Mouse (Mus musculus) gastrocnemius, adult 8-10 months (tissue): ENCODE results near the gene Grk1. TPM values are rescaled to one million over a fixed set of nuclear protein-coding genes. Genes with fewer than 3 reads are reported as not detected.

Experiments
- DNase-seq, 2 experiments: peaks; one replicate each; pipeline ENCODE4 v3.0.0; 2022; ENCODE audit warnings: low spot score in 2 of 2
- total RNA-seq, 4 experiments: library from RNA; stranded (reverse); gene quantifications; 2 replicates each; pipeline ENCODE4 v1.2.4; 2022

The Grk1 gene
- total RNA-seq, 4 experiments from 2014 or later, result not detected

DNA sequence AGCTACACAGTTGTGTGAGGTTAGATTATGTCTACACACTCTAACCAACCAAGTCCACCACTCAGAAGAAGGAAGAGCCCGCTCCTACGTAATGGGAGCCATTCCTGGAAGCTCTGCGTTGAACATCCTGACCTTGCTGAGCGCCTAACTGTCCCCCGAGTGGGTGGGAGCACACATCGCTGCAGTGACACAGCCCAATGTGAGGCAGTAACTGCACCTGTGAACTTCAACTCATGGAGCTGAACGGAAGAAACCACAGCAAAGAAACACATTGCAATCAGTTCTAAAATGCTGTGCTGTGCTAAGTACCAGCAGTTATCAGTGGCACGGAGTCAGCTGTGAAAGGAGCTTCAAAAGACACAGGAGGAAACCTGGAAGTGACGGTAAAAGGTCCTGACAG is 23.3 kb downstream of the Grk1 start:
- no peak for DNase-seq

DNA sequence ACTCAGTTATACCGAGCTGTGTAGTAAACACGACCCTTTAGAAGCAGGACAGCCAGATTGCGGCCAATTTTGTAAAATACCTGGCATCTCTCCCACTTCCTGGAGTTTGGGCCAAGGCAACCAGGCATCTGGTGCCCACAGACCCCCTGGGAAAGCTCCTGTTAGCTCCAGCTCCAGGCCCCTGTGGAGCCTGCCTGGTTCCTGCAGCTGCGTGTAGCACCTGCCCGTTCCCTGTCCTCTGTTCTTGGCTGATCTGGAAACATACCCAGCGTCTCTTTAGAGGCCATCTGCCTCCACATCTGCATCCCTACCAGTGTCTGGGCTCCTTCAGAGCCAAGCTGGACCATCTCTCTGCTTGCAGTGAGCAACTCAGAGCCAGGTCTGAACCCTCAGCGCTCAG is 25.5 kb downstream of the Grk1 start:
- DNase-seq, result no peak

DNA sequence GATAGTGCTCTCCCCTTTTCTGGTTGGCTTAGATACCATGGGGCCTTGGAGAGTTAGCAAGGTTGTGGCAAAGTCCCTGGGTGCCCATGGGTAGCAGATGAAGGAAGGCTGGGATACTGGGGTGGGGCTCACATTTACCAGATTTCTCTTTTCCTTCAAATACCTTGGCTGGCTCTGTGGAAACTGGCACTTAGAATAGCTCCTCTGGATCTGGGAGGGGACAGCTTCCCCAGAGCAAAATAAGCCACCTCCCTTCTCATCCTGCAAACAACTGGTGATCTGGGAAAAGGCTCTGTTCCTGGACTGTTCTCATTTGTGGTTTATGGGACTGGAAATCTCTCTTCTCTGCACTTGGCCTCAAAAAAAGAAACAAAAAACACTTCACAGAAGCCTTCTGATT is 26.0 kb downstream of the Grk1 start:
- DNase-seq, result no peak

DNA sequence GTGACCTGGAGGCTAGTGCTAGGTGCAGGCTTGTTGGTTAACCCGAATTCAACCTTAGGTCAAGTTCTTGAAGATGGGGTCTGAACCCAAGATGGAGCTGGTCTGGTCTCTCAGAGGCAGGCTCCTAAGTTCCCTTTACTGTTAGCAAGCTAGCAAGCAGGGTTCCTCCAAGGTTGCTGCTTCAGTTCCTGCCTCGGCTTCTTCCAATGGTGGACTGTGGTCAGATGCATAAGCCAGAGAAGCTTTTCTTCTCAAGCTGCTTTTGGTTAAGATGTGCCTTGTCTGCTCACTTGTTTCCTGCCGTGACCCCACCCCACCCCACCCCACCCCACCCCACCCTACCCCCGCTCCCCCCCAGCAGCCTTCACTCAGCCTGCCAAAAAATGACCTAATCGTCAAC is 28.2 kb downstream of the Grk1 start:
- DNase-seq, result no peak

DNA sequence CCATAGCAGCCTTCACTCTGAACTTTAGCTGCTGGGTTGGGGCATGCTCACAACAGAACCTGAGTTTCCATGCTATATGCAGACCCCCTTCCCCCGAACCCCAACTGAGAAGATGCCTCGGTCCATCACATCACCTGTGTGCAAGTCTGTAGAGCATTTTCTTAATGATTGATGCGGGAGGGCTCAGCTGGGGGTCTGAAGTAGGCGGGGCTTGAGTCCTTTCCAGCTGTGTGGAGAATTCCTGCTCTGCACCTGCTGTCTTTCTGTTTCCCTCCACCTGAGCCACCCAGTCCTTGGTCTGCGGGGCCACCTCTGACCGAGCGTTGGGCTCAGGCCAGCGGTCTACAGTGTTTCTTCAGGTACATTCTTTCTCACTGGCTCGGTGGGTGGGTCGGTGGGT is 30.0 kb downstream of the Grk1 start, which contains the start of gene Tmem255b:
Tmem255b (plus strand) TSS at position 301 of the 400 bp plus-strand sequence.
- DNase-seq, result no peak

DNA sequence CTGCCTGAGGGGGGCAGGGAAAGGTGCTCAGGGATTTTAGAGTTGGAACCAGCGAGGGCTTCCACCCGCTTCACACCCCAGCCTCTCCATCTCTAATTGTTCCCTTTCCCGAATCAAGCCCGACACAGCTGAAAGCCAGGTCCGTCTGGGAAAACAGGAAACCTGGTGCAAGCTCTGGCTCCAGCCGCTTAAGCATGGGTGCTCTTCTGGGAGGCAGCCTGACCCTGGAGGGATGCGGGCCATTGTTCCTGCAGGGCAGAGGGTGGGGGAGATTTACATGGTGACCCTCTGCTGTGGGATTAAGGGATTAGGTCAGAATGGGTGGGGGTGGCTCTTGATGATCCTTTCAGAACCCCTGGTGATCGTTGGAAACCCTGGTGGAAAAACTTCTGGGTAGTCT is 31.2 kb downstream of the Grk1 start:
- DNase-seq, result no peak

DNA sequence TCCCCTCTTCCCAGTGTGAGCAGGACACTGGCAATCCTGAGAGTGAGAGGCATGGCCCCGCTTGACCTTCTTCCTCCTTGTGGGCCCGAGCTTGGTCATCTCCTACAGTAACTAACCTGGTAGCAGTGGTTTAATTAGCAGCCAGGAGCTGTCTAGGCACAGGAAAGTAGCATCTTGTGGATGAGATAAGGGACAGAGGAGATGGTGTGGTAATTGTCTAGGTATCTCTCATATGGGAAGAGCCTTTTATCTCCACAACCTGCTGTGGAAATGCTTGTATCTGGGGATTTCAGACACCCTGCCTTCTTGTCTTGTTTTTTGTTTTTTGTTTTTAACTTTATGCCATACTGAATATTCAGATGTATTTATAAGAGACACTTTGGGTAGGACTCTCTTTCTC is 32.6 kb downstream of the Grk1 start:
- no peak for DNase-seq

DNA sequence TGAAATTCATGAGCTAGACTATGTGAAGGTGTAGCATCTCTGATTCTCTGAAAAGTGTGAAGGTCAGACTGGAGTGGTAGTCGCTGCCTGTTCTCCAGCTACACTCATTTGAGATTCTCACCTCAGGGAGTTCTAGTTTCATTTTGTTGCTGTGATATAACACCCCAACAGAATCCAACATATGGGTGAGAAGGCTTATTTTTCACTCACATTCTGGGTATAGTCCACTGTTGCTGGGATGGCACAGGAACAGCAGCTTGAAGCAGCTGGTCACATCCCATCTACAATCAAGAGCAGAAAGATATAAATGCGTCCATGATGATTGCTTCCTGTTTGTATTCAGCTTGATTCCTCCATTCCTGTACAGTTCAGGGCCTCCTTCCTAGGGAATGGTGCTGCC is 37.3 kb downstream of the Grk1 start:
- DNase-seq, result no peak

DNA sequence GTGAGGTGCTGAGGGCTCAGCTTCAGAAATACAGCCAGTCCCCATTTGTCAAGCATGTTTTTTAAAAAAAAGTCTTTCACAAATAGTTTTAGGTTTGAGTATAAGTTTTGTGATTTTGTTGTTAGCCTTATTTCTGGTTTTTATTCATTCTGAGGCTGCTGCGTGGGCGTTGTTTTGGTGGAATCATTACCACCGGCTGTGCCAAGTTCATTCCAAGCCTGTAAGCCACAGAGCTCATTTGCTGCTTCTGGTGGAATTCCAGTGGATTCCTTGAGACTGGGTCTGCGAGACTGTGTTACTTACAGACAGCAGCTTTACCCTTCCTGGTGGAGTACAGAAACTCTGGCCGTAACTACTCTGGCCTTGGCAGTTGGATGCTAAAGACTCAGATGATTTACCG is 41.6 kb downstream of the Grk1 start:
- no peak for DNase-seq

DNA sequence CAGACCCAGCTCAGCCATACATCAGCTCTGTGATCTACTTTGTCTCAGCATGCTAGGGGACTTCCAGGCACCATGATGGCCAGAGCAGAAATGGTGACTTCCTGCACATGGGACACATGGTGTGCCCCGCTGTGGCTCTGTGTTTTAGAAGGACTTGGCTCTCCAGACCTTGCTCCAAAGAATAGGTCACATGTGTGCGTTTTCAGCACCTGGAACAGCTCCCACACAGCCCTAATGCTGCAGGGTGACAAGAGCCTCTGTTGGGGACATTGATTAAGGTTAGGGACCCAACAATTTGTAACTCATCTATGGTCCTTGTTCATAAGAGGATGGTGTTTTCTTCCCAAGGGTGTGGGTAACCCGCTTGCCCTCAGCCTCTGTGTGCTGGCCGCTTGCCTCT is 43.3 kb downstream of the Grk1 start:
- no peak for DNase-seq

DNA sequence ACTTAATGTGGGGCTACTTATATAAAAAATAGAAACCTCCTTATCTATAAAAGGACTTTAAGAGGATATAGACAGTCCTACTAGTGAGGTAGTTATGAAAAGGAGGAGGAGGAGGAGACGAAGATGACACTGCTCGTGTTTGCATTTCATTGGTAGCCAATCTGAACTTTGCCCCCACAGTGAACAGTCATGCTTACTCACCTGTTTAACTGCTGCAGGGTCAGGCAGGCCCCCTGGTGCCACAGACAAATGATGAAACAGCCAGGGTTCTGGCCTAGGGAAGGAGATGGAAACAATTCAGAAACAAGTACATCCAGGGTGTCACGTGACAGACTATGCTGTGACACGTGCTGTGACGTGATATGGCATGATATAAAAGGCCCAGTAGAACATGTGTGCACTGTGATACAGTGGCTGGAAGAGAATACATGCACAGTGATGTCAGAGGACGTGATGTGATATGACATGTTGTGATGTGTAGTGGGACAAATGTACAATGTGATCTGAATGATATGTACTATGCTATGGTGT is 46.9 kb downstream of the Grk1 start:
- no peak for DNase-seq

DNA sequence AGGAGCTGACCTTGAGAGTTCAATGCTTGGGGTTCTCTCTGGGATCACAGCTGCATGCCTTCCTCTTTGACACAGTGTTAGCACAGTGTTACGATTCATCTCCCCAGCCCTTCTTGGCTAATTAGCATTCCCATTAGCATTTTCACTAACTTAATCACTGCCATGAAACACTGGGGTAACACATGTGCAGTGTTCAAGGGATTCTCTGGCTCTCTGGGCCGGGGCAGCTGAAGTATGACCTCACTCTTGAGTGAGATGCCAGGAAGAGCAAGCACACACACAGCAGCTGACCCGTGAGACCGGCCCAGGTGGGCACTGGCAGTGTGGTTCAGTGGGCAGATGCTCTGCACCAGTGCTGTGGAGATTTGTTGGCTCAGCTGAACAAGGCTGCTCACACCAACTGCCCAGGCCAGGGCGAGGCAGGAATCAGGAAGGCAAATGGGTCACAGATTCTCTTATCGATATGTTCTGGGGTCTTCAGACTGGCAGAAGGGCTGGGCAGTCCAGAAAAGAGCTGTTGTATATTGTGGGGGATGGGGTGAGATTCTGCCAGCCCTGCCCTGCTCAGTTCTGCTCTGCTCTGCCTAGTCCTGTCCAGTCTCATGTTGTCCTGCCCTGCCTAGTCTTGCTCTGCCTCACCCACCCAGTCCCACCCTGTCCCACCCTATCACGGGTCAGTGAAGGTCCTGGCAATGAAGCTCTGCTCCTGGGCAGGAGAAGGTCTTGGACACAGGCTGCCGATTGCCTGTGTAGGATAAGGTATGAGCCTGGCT is 49.6 kb downstream of the Grk1 start:
- no peak for DNase-seq

DNA sequence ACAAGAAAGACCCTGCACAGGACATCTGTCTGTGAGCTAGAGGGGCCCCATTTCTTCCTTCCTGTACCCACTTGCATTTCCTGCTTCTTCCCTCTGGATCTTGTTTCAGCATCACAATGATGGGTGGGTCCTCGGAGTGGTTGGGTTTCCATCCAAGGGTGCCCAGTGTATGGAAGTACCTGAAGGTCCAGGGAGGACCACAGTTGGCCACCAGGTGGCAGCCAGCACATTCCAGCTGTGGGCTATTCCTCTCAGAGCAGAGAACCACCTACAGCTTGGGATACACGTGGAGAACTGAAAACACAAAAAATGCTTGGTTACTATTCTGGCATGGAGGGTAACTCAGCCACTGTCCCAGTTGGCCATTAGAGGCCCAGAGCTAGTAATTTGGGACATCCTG is 50.4 kb downstream of the Grk1 start:
- peak; percentile 52 to 53 for DNase-seq

DNA sequence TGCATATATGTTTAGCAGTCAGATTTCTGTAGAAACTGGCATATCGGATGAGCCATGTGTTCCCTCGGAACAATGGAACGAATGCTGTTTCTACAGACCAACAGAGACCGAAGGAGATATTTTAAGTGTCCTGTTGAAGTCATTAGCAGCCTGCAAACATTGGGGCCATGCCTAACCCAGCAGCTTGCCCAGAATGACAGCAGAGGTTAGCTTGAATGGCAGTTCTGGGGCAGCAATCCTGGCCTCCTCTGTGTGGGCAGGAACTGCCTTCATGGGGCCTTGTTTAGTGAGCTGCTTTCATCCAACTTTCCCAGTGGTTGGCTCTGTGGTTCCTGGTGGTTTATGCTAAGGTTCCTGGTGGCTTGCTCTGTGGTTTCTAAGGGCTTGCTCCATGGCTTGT is 54.5 kb downstream of the Grk1 start:
- DNase-seq, result no peak

DNA sequence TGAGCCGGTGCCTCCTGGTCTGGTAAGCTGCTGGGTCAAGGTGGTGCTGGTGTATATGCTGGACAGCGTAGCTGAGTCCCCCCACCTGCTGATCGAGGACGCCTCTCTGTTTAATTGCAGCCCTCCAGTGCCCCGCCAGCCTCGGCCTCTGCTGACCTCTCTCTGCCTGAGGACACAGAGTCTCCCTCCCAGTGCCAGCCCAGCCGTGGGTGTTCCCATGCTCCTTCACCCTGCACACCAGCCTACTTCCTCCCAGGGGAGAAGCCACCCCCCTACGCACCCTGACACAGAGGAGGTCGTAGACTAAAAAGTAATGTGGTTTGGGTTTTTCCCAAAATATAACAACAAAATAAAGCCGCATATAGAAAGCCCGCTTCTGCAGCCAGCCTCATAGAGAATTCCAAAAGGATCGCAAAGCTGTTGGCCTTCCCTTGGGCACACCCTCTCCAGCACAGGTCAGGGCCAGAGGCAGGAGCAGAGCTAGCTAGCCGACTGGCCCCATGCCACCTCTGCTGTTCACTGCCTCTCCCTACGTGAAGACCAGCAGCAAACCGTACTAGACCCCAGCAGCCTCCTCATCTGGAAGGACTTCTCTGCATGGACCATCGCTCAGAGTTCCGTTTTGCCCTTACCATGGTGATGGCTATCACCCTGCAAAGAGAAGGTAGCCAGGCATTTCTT is 56.3 kb downstream of the Grk1 start:
- no peak for DNase-seq

DNA sequence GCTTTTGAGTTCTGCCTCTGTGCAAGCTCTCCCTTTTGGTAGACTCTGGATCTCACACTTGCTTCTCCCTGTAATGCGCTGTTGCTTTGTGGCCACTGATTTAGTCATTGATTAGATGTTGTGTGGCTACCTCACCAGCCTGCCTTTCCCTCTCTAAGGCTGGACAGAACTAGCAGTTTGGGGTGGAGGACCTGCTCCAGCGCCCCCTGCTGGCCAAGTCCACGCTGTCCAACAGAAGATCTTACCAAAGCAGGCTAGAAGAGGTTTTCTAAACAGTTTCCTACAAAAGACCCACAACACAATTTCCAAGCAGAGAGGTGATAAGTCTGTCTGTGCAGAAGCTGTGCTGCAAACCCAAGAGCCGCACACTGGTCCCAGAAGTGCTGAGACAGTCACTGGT is 57.0 kb downstream of the Grk1 start:
- DNase-seq, result peak; percentile 60 to 73

DNA sequence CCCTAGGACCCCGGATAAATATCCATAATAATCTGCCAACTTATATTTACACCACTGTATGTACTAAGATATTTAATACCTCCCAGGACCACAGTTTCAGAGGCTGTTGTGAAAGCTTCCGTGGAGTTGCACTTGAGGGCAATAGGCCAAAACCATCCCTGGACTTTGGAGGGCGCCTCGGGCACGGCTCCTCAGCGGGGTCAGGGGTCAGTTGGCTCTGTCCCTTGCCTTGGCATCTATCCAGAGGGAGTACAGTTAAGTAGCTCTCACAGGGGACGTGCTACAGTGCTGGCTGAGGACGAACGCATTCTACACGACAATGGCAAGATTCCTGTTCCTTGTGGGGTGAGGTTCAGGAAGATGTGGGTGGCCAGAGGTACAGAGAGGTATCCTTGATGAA is 57.5 kb downstream of the Grk1 start:
- peak; percentile 38 to 42 for DNase-seq

DNA sequence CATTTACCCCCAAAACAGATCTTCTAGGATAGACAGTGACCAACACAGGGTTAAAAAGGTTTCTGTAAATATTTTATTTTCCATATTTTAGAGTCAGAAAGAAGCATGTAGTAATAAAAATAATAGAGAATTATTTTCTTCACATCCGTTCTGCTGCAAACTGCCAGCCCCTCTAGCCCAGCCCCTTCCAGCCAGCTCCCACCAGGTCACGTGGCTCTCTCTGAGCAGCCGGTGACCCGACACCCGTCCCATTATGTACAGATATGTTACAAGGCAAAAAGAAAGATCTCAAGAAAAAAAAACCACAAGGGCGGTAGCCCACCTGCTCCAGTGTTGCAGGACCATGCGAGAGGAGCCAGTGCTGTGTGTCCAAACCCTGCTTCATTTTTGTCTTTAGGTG is 60.4 kb downstream of the Grk1 start:
- DNase-seq, result no peak

DNA sequence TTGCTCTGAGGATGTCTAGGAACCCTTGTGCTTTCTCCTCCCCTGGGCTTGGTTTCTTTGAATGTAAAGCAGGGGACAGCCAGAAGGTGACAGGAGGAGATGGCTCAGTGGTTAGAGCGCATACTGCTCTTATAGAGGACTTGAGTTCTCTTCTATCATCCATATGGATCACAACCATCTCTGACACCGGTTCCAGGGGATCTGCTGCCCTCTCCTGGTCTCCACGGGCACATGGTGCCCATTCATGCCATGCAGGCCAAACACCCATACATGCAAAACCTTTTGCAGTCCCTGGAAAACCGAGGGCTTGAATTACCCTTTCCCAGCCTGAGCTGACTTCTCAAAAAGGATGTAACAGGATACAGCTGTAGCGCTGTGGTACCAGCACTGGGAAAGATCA is 62.1 kb downstream of the Grk1 start:
- no peak for DNase-seq

DNA sequence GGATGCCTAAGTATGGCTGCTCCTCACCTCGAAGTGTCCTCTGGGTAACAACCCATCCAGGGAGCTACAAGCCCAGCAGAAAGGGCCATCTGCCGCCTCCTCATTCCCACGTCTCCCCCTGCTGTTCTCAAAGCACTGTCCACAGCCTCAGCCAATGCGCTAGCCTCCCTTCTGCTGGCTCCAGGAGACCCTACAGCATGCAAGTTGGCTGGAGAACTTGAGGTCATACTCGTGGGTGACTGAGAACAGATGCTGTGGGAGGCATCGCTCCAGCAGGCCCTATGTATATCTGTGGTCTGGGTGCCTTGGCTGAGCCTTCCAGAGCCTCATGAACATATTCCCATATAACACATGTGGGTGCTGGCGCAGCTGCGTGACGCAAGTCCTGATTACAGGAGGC is 63.9 kb downstream of the Grk1 start:
- no peak for DNase-seq

DNA sequence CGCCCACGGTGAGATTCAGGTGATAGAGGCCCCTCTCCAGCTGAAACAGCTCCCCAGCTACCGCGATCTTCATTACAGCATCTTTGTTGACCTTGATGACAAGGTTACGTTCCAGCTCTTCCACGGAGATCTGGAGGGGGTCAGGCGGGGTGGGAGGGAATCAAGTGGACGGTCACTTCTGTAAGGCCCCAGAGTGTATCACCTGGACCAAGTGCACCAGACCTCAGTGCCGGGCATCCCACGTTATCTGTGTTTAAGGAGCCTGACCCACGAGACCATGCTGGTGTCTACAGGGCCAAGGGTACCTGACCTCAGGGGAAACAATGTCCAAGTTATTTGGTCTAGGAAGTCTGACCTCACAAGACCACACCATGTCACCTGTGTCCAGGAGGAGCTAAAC is 66.6 kb downstream of the Grk1 start:
- DNase-seq, result no peak
